Mouse (Mus musculus): ENCODE results near the gene Scaper.

- TF ChIP-seq GATA1 (IDR thresholded peaks at IDR 0.05; ENCODE audit: borderline replicate concordance, low read length) (no peak), FLI1 (IDR thresholded peaks at IDR 0.05; ENCODE audit: low read length) (no peak)
Observed at GRCm38 (mm10) chr9:55712016-55712415, 225.9 kb downstream of the Scaper start.
